Mouse (Mus musculus) layer of hippocampus, adult 8-10 months (tissue): ENCODE results near the gene Gucy2g. TPM values are rescaled to one million over a fixed set of nuclear protein-coding genes. Genes with fewer than 3 reads are reported as not detected.

Experiments used
- DNase-seq, 2 experiments: peaks; one replicate each; pipeline ENCODE4 v3.0.0; 2022; ENCODE audit warnings: low spot score in 2 of 2
- total RNA-seq, 4 experiments: library from RNA; stranded (reverse); gene quantifications; 2 replicates each; pipeline ENCODE4 v1.2.4; 2022

Gucy2g gene
- total RNA-seq, 4 experiments from 2014 or later, result 1.2 to 1.4 (median 1.3) TPM

GRCm38 (mm10) chr19:55247991-55248520 lies 7.0 kb upstream of the Gucy2g start:
- DNase-seq, result no peak

DNA sequence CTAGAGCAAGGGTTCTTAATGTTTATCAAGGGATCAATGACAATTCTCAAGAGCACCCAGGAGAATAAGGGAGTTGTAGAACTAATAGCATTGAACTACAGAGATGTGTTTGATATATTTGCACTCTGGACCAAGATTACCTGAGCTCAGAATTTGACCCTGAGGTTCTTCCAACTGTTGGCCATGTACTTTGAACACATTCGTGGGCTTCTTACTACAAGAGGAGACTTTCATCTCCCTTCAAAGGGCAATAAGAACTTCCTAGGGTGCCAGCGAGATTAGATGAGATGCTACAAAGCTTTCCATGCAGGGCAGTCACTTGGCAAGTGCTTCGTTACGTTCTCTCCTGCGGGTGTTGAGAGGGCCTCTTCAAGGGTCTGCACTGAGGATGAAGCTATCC lies 6.5 kb upstream of the Gucy2g start:
- DNase-seq, result no peak

DNA sequence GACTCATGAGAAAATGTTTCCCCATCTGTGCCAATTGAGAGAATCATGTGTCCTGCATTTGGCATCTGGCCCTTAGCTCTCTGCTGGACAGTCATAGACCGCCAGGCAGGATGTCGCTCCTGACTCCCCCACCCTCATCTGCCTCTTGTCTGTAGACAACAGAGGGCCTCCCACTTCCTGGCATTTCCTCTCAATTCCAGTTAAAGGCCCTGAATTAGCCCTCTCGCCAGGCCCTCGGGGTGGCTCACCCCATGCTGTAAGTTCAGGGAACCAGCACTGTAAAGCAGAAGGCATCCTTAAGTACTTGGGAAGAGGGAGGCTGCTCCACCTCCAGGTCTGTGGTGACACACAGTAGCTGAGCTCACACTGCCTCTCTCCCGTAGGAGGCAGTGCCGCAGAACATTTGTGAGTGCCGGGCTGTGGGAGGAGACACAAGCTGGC lies 3.8 kb upstream of the Gucy2g start:
- DNase-seq, result peak; percentile 38 to 44

DNA sequence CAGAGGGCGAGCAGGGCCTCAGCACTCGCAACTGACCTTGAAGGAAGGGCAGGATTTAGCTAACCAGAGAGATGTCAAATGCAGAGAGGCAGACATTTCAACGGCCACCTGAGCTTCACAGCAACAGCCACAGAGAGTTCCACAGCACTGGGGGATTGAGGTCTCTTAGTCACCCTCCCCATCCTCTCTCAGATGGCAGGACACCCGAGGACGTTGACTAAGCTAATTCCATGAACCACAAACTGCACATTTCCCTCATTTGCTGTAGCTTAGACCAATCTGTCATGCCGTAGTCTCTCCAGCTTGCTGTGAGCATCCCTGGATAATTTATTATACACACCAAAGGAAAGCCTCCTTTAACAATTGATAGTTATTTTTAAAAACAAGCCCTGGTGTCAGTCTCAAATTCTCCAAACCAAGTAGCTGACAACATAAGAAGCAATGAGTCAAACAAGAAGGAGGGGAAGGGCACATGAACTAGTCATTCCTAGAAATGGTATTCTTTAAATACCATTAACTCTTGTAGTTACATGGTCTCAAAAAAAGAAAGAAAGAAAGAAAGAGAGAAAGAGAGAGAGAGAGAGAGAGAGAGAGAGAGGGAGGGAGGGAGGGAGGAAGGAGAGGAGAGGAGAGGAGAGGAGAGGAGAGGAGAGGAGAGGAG lies 1.1 kb downstream of the Gucy2g start:
- no peak for DNase-seq

- DNase-seq, result peak in 1 of 2 experiments; percentile 28
These were observed 4.5 kb downstream of the Gucy2g start for GRCm38 (mm10) chr19:55236564-55236963.

GRCm38 (mm10) chr19:55236026-55236425 lies 5.0 kb downstream of the Gucy2g start:
- DNase-seq, result no peak

DNA sequence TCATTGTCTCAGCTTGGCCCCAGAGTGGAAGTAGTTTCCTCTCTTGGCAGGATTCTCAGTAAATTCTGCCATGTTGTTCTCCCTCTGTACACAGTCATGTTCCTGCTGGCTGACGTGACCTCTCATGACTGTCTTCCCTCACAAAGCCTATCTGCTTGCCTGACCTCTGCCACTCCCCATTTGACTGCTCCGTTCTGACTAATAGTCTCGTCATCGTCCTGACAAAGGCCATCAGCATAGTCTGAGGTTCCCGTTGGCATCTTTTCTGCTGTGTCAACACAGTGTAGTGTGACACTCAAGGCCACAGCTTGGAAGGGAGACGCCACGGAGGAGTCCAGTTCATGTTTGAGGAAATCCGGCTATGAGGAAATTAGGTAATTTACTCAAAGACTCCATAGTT lies 8.9 kb downstream of the Gucy2g start:
- no peak for DNase-seq

DNA sequence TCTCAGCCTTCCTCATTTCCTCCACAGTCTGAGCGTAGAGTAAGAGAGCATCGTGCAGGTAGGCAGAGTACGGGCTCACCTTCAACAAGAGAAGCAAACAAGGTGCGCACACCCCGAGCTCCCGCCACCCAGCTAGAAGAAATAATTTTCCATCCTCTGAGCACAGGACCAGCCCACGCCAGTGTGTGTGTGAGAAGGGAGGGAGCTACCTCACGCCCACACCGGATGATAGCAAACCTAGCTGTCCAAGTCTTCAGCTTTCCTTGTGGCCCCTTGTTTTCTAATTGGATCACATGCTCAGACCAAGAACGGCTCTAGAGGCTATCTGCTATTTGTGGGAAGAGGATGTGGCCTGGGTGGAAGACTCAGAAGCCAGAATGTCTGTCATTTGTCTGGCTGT lies 10.0 kb downstream of the Gucy2g start:
- no peak for DNase-seq

DNA sequence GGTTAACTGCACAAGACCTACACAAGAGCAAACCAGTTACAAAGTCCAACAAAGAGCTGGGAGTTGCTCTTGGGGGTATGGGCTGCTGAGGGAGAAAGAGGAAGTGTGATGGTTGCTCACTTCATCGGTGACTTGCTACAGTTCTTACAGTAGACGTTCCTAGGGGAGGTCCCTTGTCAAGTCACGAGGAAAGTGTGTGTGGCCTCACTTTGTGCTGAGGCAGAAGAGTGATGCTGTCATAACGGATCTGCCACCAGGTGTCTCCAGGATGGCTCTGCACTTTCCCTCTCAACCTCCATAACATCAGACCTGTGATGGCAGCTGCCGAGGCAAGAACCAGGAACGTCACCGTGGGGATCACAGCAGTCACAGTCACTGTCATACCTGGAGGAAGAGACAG lies 13.9 kb downstream of the Gucy2g start:
- DNase-seq, result no peak

- no peak for DNase-seq
These were observed 14.4 kb downstream of the Gucy2g start for GRCm38 (mm10) chr19:55226621-55227020.

DNA sequence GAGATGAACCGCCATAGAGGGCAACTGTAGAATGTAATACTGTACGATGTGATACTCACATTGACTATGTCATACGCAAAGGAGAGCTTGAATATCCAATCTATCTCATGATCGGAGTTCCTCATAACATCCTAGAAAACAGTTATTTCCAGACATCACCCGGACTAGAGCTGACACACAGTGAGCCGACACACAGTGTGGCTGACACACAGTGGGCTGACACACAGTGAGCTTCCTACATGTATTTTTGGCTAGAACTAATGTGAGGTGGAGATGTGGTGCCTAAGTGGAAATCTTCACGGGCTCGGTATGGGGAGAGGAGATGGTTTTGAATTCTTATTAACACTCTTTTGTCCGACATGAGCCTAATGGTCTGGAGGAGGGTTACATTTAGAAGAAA lies 18.8 kb downstream of the Gucy2g start:
- no peak for DNase-seq

- DNase-seq, result peak; percentile 38 to 39
These were observed 19.8 kb downstream of the Gucy2g start for GRCm38 (mm10) chr19:55221208-55221607.

DNA sequence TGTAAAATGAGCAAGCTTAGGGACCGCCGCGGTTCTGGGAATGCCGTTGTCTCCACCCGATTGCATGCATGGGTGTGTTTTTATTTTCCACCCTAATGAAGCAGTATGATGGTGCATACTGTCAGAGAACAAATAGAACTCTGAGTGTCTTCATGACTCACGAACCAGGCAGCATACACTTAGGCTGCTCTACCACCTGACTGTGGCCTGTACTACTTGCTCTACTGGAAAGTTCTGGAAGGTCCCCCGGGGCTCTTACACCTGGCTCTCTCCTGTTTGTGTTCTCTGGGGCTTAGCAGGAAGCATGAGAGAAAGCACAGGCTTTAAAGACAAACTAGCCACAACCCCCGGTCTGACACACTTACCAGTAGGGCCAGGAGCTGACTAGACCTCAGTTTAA lies 21.7 kb downstream of the Gucy2g start:
- no peak for DNase-seq

DNA sequence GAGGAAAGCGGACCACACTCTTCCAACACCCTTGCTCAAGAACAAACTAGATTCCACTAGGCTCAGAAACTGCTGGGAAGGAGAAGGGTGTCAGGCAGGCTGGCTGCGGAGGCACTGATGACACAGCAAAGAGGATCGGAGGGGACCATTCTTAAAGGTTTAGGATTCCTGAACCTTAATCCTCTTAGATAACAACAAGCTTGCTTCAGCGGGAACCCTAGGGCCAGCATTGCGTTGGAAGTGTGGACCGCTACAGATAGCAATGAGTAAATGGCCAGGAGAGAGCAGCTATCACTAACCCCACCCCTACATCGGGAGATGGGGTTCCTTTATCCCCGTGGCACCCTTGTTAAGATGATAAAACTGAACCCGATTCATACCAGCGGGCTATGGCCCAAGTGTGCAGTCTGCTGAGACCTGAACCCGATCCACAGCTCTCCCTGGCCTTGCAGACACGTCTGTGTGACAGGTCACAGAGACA lies 22.3 kb downstream of the Gucy2g start:
- DNase-seq, result peak in 1 of 2 experiments; percentile 32

DNA sequence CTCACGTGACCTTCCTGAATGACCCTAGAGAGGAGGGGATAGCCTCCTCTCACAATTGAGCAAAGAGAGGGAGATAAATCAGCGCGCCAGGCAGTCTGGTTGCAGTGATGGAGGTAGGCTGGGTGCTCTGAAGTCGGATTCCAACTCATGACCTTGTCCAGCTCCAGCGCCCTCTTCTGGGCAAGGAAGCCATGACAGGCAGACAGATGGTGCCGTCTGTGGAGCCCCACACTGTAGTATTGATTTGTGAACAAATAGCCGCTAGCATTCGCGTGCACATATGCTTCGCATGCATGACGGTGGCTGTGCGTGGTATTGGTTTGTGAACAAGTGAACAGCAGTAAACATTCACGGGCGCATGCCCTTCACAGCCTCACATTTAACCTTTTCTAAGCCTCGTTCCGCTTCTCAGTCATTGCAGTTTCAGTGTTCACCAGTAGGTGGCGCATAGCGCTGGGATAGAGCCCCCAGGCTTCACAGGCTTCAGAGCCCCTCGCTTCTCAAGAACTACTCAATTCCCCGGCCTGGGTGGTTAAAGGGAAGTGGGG lies 22.8 kb downstream of the Gucy2g start:
- peak; percentile 80 to 91 for DNase-seq

DNA sequence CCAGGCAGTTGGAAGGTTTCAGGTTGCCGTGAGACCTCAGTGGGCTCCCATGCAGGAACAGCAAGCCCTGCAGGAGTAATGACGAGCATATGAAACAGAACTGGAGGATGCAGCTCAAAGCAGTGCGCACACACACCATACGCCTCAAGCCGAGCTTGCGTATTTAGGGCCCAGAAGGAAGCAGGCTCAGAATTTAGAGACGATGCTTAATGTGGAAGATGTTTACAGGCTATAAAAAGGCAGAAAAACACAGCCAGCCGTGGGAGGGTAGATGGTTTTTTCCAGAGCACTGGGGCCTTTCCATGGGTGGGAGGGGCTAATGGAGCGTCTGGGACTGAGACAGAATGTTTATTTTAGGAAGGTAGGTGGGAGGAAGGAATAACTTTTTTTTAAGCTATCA lies 23.7 kb downstream of the Gucy2g start:
- DNase-seq, result peak; percentile 71 to 84

GRCm38 (mm10) chr19:55216876-55217275 lies 24.2 kb downstream of the Gucy2g start:
- no peak for DNase-seq

GRCm38 (mm10) chr19:55213617-55214340 lies 27.3 kb downstream of the Gucy2g start:
- no peak for DNase-seq

DNA sequence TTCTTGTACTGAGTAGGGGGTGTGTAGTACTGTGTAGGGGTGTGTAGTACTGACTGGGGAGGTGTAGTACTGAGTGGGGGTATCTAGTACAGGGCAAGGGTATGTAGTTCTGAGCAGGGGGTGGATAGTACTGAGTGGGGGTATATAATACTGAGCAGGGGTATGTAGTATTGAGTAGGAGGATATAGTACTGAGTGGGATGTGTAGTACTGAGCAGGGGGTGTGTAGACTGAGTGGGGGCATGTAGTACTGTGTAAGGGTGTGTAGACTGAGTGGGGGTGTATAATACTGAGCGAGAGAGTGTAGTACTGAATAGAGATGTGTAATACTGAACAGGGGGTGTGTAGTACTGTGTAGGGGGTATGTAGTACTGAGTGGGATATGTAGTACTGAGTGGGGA lies 29.3 kb downstream of the Gucy2g start:
- no peak for DNase-seq

DNA sequence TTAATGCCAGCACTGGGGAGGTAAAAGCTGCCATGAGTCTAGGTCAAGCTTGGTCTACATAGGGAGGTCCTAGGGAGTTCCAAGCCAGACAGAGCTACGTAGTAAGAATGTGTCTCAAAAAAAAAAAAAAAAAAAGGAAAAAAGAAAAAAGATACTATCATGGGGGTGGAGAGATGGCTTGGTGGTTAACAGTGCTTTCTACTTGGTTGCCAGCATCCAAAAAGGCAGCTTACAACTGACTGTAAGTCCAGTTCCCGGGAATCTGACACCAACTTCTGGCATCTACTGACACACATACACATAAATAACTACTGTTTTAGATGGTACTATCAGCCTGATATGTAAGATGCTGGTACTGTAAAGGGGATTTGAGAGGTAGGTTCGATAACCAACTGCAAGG lies 32.0 kb downstream of the Gucy2g start:
- DNase-seq, result no peak

GRCm38 (mm10) chr19:55208654-55209053 lies 32.4 kb downstream of the Gucy2g start:
- DNase-seq, result no peak
